In genomic region chr11:118212636-118213112, GRCm38 (mm10) we compare ENCODE assay signal across 8 mouse cellular contexts. TPM values are rescaled to one million over a fixed set of nuclear protein-coding genes. Genes with fewer than 3 reads are reported as not detected.
A peak's percentile ranks its signal among the peaks of the same experiment; 100 is the strongest.
DNase-seq lines count a peak whose midpoint lies in the region; ATAC-seq lines count a peak whose summit lies in the region.

No protein-coding gene starts in this region.

- H3K36me3 ChIP-seq in stomach, embryonic 14.5 days (ENCODE audit: control insufficient read depth, insufficient read depth, low read length) = no peaks in the 10 kb centered on the region

- ATAC-seq in stomach, embryonic 14.5 days (ENCODE audit: insufficient number of reproducible peaks, insufficient read depth, low FRiP score, low read depth) = peak; percentile 64

- peak overlapping the region; percentile 78 for H3K27ac ChIP-seq in stomach, embryonic 14.5 days (ENCODE audit: low read length)

- WGBS in large intestine, adult 2 months = 21% methylated on average over 7 of the region's 7 CpGs
- 56% methylated on average over 7 of the region's 7 CpGs for WGBS in stomach, embryonic 14.5 days

- H3K4me1 ChIP-seq in stomach, embryonic 14.5 days (ENCODE audit: control insufficient read depth, insufficient read depth, low read length) = peaks cover 40% of the 10 kb centered on the region

- peak; percentile 48 for DNase-seq in cerebellum, adult 9-11 months
- DNase-seq in cerebellum, adult 11 months = no peak
- DNase-seq in spleen, adult 18-20 months = peak; percentile 40 to 45
- no peak for DNase-seq in spleen, adult 12 weeks (ENCODE audit: low spot score)
- peak; percentile 59 for DNase-seq in large intestine, adult 2 months (ENCODE audit: low read depth, low spot score)
- no peak for DNase-seq in adrenal gland, postnatal 14 days
- DNase-seq in heart, postnatal 10 days = no peak

- no peak overlapping the region for H3K4me3 ChIP-seq in stomach, embryonic 14.5 days (ENCODE audit: low read depth, low read length)

- no peaks in the 10 kb centered on the region for H3K9me3 ChIP-seq in stomach, embryonic 14.5 days (ENCODE audit: control insufficient read depth, low read depth, low read length)

- H3K9ac ChIP-seq in stomach, embryonic 14.5 days (replicated peaks; ENCODE audit: low read depth, low read length) = no peak overlapping the region

- no peak overlapping the region for H3K4me2 ChIP-seq in stomach, embryonic 14.5 days (replicated peaks; ENCODE audit: low read depth, low read length)

- intact Hi-C loops in heart, postnatal 10 days (cut with DNase I) = no loop called here

- no peaks in the 10 kb centered on the region for H3K27me3 ChIP-seq in stomach, embryonic 14.5 days (ENCODE audit: control insufficient read depth, insufficient read depth, low read length)

RNA-seq across cellular contexts. Expression of gene Cyth1, which starts 35.7 kb away (rescaled TPM):
- 16.7 and 22.4 TPM in 2 replicates for polyA plus RNA-seq in large intestine, adult 2 months (2012; rRNA removed)
- 10.6 and 10.8 TPM in 2 replicates for polyA plus RNA-seq in stomach, embryonic 14.5 days (2014; fragmentation: Nextera tagmentation; extraction: Ambion mirVana)
- 48.7 and 60.8 TPM in 2 replicates for total RNA-seq in adrenal gland, postnatal 14 days (2021)
- total RNA-seq in heart, postnatal 10 days (2021) = 10 to 100 TPM; 51.2 to 59.7 TPM

Comparison
In these comparisons a context has a peak if more than half of its experiments do, and no peak if none do; other contexts are left out.
1. DNase-seq: peak in cerebellum, adult 9-11 months (single experiment), spleen, adult 18-20 months (2 of 2) and large intestine, adult 2 months (single experiment); none in cerebellum, adult 11 months (single experiment), spleen, adult 12 weeks (single experiment), adrenal gland, postnatal 14 days (single experiment) and heart, postnatal 10 days (0 of 2).